Mouse (Mus musculus) hindbrain, embryonic 13.5 days (tissue): Measurements from ENCODE around the gene Uggt1. TPM values are rescaled to one million over a fixed set of nuclear protein-coding genes. Genes with fewer than 3 reads are reported as not detected.
A peak's percentile ranks its signal among the peaks of the same experiment; 100 is the strongest.

ENCODE experiments used
- ATAC-seq: fragments of 200-750 bp; cut with Nextera tagmentation; 2 replicates; pipeline ENCODE4 v1.8.0; 2017; ENCODE audit warnings: moderate TSS enrichment; ENCODE audit not compliant: low FRiP score
- H3K27ac ChIP-seq: fragments of 300-500 bp; sonication (generic); 2 replicates; pipeline ENCODE4 v1.5.1; 2015; ENCODE audit warnings: inconsistent platforms, mild to moderate bottlenecking, moderate library complexity
- H3K27me3 ChIP-seq: fragments of 300-500 bp; sonication (generic); 2 replicates; pipeline ENCODE4 v1.6.1; 2015; ENCODE audit warnings: mild to moderate bottlenecking, inconsistent platforms
- H3K36me3 ChIP-seq: fragments of 300-500 bp; sonication (generic); 2 replicates; pipeline ENCODE4 v1.6.1; 2015; ENCODE audit warnings: mild to moderate bottlenecking, inconsistent platforms
- H3K4me1 ChIP-seq: fragments of 300-500 bp; sonication (generic); replicated peaks from 2 replicates; pipeline ENCODE4 v1.6.1; 2015; ENCODE audit warnings: inconsistent platforms
- H3K4me2 ChIP-seq: fragments of 300-500 bp; sonication (generic); 2 replicates; pipeline ENCODE4 v1.6.1; 2015; ENCODE audit warnings: inconsistent platforms, mild to moderate bottlenecking, moderate library complexity
- H3K4me3 ChIP-seq: fragments of 300-500 bp; sonication (generic); 2 replicates; pipeline ENCODE4 v1.5.1; 2015; ENCODE audit warnings: mild to moderate bottlenecking, inconsistent platforms
- H3K9ac ChIP-seq: fragments of 300-500 bp; sonication (generic); 2 replicates; pipeline ENCODE4 v1.6.1; 2015; ENCODE audit warnings: mild to moderate bottlenecking, inconsistent platforms
- H3K9me3 ChIP-seq: fragments of 300-500 bp; sonication (generic); 2 replicates; pipeline ENCODE4 v1.6.1; 2016; ENCODE audit warnings: inconsistent platforms
- WGBS: fragments of 180-500 bp; shearing (Covaris S2); methylation state at CpG from one replicate; pipeline ENCODE4 v1.1.7; 2015; 5-methylcytosine and 5-hydroxymethylcytosine counted together
- polyA plus RNA-seq: library from polyadenylated mRNA; unstranded; fragments of >200 nt; fragmentation: Nextera tagmentation; extraction: Ambion mirVana; gene quantifications from 2 replicates; pipeline ENCODE4 v1.2.1, GENCODE M21; 2015

Gene Uggt1
- polyA plus RNA-seq = 44.6 and 45.3 TPM in 2 replicates

DNA sequence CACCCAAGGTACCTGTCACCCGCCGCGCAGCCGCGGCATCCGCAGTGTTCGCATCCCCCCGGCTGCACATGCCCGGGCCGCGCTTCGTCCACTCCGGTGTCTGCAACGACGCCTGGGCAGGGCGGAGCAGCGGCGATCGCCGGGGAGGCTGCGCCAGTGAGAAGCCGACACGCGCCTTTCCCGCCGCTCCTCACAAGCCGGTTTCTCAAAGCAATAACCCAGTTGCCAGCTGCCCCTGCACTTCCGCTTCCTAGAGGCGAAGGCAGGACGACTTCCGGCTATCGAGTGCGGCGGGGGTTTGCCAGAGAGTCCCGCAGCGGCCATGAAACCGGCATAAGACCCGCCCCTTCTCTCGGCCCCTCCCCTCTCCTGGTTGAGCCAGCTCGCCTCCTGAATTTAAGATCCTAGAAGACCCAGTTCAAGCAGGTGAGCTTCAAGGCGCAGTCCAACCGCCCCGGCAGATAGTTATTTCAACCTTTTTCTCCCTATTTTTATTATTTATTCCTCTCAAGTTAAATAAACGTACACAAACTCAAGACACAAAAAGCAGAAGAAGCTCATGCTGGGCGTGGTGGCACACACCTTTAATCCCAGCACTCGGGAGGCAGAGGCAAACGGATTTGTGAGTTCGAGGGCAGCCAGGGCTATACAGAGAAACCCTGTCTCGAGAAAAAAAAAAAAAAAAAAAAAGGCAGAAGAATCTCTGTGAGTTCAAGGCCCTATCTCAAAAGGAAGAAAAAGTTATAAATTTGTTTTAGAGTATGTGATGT, at the start of gene Uggt1:
Gene Uggt1 (minus strand): TSS at position 663 of the 770 bp plus-strand sequence.
- H3K27me3 ChIP-seq = no peaks in the 10 kb centered on the region
- H3K4me3 ChIP-seq = peak within 1 kb of the TSS; percentile 93
- H3K9ac ChIP-seq = peak within 1 kb of the TSS; percentile 89
- H3K36me3 ChIP-seq = no peaks in the 10 kb centered on the region
- WGBS = 2% methylated on average over 49 of the region's 49 CpGs
- H3K4me2 ChIP-seq = peak within 1 kb of the TSS; percentile 72
- peaks cover 36% of the 10 kb centered on the region for H3K4me1 ChIP-seq
- H3K9me3 ChIP-seq = no peaks in the 10 kb centered on the region
- H3K27ac ChIP-seq = peak within 1 kb of the TSS; percentile 88
- ATAC-seq = peak; percentile 97

DNA sequence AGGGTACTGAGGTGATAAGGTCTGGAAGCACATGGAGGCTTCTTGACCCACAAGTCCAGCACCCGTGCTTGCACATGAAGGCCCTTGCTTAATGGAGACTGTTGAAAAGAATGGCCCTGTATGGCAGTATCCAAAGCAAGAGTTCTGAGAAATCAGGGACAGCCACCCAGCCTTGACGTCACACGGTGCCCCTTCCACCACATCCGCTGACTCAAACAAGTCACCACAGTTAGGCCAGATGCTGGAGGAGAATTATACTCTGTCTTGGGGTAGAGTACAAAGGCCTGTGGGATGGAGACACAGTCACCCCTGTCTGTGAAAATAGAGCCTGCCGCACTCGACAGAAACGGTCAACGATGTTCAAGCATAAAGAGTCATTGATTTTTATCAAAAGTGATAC, 49.0 kb upstream of the Uggt1 start:
- no peaks in the 10 kb centered on the region for H3K36me3 ChIP-seq
- no peaks in the 10 kb centered on the region for H3K4me1 ChIP-seq
- H3K27ac ChIP-seq = no peak overlapping the region
- H3K9me3 ChIP-seq = no peaks in the 10 kb centered on the region
- no peak overlapping the region for H3K9ac ChIP-seq
- H3K27me3 ChIP-seq = peaks cover 14% of the 10 kb centered on the region; the same call in 1 of the 2 replicates
- WGBS = 94% methylated on average over 8 of the region's 8 CpGs
- ATAC-seq = no peak
- no peak overlapping the region for H3K4me3 ChIP-seq
- no peak overlapping the region for H3K4me2 ChIP-seq

DNA sequence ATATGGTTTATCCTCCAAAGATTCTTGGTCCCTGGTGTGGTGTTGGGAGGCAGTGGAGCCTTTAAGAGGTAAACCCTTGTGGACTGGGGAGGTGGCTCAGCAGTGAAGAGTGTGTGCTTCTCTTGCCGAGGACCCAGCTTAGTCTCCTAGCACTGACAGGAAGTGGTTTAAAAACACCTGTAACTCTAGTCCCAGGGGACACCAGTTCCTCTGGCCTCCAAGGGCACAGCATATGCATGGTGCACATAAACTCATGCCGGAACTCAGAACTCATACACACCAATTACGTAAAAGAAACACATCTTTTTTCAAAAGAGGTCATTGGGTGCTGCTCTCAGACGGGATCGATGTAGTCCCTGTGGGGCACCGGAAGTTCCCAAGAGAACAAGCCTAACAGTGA, 37.3 kb upstream of the Uggt1 start:
- no peak overlapping the region for H3K27ac ChIP-seq

DNA sequence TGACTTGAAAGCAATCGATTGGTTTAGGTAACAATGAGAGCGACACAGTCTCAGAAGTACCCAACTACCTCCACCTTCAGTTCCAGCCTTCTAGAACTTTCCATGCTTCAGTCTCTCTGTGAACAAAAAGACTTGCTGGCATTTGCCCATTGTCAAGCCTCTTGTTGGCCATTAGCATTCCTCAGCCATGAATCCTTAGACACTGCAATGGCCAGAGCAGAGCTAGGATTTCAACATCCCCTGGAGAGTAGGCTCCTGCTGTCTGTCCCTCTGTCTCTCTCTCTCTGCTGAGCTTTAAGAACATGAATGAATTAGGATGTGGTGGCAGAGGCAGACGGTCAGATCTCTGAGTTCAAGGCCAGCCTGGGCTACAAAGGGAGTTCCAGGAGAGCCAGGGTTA, 36.4 kb upstream of the Uggt1 start:
- Histone ChIP-seq H3K27ac (no peak overlapping the region), H3K9ac (no peak overlapping the region), H3K4me1 (no peaks in the 10 kb centered on the region), H3K4me3 (no peak overlapping the region), H3K9me3 (no peaks in the 10 kb centered on the region), H3K36me3 (no peaks in the 10 kb centered on the region), H3K4me2 (no peak overlapping the region), H3K27me3 (no peaks in the 10 kb centered on the region)
- WGBS = 90% methylated on average over 3 of the region's 3 CpGs
- no peak for ATAC-seq

More for the DNA sequence above, 37.3 kb upstream of the Uggt1 start:
- Histone ChIP-seq H3K9ac (no peak overlapping the region), H3K4me2 (no peak overlapping the region), H3K9me3 (no peaks in the 10 kb centered on the region), H3K4me3 (no peak overlapping the region), H3K4me1 (no peaks in the 10 kb centered on the region), H3K36me3 (no peaks in the 10 kb centered on the region), H3K27me3 (no peaks in the 10 kb centered on the region)
- no peak for ATAC-seq
- 91% methylated on average over 6 of the region's 6 CpGs for WGBS

DNA sequence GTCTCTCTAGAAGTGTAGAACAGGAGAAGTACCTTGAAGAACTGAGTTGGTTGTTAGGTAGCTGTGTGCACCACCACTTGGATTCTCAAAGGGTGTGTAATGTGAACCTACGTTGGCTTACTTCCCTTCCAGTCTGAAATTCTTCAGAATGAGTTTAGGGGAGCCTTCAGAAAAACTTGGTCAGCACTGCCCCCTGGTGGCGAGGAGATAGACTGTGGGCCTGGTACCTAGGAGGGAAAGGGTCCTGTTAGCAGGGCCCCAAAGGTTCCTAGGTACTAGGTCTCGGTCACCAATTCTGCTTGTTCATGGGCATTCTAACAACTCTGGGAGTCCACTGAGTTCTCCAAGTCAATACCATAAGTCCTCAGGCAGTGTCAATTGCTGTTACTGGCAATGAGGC, 34.7 kb upstream of the Uggt1 start:
- Histone ChIP-seq H3K36me3 (no peaks in the 10 kb centered on the region), H3K27me3 (no peaks in the 10 kb centered on the region), H3K4me1 (no peaks in the 10 kb centered on the region), H3K9ac (no peak overlapping the region), H3K9me3 (no peaks in the 10 kb centered on the region), H3K27ac (no peak overlapping the region), H3K4me2 (no peak overlapping the region), H3K4me3 (no peak overlapping the region)
- WGBS = 31% methylated on average over 3 of the region's 3 CpGs
- no peak for ATAC-seq

DNA sequence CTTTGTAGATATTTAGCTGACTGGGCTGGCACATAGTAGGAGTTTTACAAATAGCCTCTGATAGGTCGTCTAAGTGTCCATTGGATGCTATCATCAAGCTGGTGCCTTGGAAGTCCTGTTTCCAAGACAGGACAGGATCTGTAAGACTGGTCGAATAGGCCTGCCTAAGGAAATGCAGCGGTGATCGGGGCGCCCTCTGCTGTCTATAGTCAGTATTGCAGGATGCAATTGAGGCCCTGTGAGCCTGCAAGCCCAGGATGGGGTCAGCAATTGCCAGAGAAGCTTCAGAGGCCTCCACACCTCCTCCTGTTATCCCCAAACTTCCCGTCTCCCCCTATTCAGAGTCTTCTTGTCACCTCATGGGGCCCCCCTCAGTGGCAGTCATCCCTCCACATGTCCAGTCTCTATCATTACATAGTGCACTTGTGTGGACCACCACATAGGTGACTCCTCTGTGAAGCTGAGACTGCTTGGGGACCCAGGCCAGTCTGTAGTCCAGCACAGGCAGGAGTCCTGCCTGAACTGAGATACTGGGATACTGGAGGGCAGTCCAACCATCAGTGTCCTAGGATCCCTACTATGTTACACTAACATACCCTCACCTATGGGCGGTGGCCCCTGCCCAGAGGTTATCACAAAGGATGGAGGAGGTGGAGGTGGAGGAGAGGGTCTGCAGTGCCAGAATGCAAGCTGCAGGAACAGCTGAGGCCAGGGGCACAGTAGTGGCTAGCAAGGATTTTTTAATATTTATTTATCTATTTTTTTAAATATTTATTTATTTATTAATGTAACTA, 32.9 kb upstream of the Uggt1 start:
- H3K4me3 ChIP-seq = no peak overlapping the region
- H3K36me3 ChIP-seq = no peaks in the 10 kb centered on the region
- H3K9ac ChIP-seq = no peak overlapping the region
- H3K9me3 ChIP-seq = no peaks in the 10 kb centered on the region
- H3K27me3 ChIP-seq = no peaks in the 10 kb centered on the region
- no peak overlapping the region for H3K27ac ChIP-seq
- peaks cover 3% of the 10 kb centered on the region; the same call in 1 of the 2 replicates for H3K4me1 ChIP-seq
- ATAC-seq = no peak; the same call in 1 of the 2 replicates
- WGBS = 21% methylated on average over 7 of the region's 7 CpGs
- no peak overlapping the region for H3K4me2 ChIP-seq

DNA sequence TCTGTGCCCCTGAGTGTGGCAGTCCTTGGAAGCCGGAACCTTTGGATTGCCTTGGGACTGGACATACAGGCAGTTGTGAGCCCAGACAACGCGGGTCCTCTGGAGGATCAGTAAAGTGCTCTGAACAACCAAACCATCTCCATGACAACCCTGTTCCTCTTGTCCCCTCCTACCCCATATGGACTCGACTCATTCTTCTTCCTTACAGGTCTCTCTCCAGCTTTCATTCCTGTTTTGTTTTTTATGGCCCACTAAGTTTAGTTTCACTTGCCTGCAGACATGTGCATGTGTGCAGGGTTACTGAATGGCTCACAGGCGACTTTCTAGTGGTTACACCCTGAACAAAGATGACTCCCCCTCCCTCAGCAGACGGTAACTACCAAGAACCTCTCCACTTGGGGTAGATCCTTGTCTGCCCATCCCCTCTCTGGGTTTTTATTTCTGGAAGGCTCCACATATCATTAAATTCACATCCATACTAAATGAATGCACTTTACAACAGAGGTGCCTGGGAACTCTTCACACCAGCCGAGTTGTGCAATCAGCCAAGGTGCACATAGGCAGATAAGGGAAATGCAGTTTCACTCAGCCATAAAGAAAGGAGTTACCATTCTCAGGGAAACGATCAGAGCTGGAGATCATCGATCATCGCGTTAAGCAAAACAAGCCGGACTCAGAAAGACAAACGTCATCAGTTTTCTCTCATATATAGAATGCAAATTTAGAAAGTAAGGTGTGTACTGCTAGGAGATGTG, 31.3 kb upstream of the Uggt1 start:
- Histone ChIP-seq H3K36me3 (no peaks in the 10 kb centered on the region), H3K9me3 (no peaks in the 10 kb centered on the region), H3K9ac (no peak overlapping the region), H3K27me3 (peaks cover 3% of the 10 kb centered on the region; the same call in 1 of the 2 replicates), H3K4me1 (peaks cover 10% of the 10 kb centered on the region; the same call in 1 of the 2 replicates), H3K27ac (no peak overlapping the region), H3K4me3 (no peak overlapping the region), H3K4me2 (no peak overlapping the region)
- no peak for ATAC-seq
- 66% methylated on average over 13 of the region's 13 CpGs for WGBS

DNA sequence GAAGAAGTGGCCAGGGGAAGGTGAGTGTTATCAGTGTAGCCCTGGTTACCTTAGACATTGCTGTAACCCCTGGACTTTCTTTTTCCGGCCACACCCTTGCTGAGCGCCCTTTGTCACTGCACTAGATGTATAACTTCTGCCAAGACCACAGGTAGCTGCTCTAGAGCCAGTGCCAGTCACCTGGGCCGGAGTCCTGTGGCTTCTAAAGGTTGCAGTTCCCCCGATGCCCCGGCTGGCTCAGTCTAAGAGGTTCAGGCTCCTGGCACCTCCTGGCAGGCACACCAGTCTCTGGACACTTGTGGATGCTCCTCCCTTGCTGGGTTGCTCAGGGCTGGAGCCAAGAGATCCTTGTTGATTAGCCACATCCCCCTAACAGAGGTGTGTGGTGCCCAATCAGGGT, 29.9 kb upstream of the Uggt1 start, which contains the start of gene Neurl3:
Gene Neurl3 (minus strand): TSS at position 225 of the 400 bp plus-strand sequence.
- 93% methylated on average over 5 of the region's 5 CpGs for WGBS
- H3K27me3 ChIP-seq = peaks cover 14% of the 10 kb centered on the region

DNA sequence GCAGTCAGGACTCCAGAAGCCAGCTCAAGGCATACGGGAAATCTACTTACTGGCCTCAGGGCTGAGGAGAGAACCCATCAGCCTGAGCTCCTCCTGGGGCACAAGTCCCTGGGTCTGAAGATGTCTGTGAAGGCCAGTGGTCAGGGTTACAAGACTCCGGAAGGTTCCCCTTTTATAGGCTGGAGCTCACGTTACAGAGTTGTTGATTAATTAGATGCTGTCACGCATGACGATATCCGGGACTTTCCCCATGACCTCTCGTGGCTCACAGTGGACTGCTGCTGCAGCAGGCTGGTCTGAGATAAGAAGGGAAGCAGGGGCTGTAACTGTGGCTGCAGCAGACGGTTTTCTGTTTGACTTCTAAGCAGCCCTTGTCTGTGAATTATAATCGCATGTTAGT, 28.8 kb upstream of the Uggt1 start:
- peaks cover 15% of the 10 kb centered on the region for H3K4me1 ChIP-seq

More for the DNA sequence above, 29.9 kb upstream of the Uggt1 start, which contains the start of gene Neurl3:
- H3K9ac ChIP-seq = peak within 1 kb of the TSS; percentile 24; the same call in 1 of the 2 replicates
- ATAC-seq = no peak
- H3K27ac ChIP-seq = no peak within 1 kb of the TSS
- peaks cover 11% of the 10 kb centered on the region; the same call in 1 of the 2 replicates for H3K4me1 ChIP-seq
- H3K4me2 ChIP-seq = no peak within 1 kb of the TSS
- no peaks in the 10 kb centered on the region for H3K9me3 ChIP-seq
- H3K36me3 ChIP-seq = no peaks in the 10 kb centered on the region
- no peak within 1 kb of the TSS for H3K4me3 ChIP-seq

DNA sequence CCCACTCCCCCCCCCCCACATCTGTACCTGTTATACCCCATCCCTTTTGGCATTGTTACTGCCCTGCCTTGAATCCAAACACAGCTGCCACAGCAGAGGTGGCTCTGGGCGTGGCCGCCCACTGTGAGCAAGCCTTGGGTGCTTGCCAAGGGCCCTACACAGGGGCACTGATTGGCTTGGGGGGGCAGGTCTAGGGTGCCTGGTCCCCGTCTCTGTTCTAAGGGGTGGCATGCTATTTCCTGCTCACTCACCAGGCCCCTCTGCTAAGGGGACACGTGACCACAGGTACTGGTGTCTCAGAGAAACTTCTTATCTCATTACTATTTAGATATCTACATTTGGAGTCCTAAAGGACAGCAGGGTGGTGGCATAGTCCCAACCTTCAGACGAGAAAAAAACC, 28.0 kb upstream of the Uggt1 start:
- Histone ChIP-seq H3K27me3 (peaks cover 26% of the 10 kb centered on the region), H3K4me3 (no peak overlapping the region), H3K36me3 (no peaks in the 10 kb centered on the region), H3K27ac (no peak overlapping the region), H3K4me1 (peaks cover 15% of the 10 kb centered on the region), H3K4me2 (no peak overlapping the region), H3K9me3 (no peaks in the 10 kb centered on the region), H3K9ac (no peak overlapping the region)
- WGBS = 72% methylated on average over 5 of the region's 5 CpGs
- no peak for ATAC-seq

More for the DNA sequence above, 28.8 kb upstream of the Uggt1 start:
- 35% methylated on average over 9 of the region's 9 CpGs for WGBS
- Histone ChIP-seq H3K4me2 (no peak overlapping the region), H3K36me3 (no peaks in the 10 kb centered on the region), H3K4me3 (no peak overlapping the region), H3K27me3 (peaks cover 22% of the 10 kb centered on the region), H3K9me3 (no peaks in the 10 kb centered on the region), H3K9ac (peak overlapping the region; percentile 24; the same call in 1 of the 2 replicates), H3K27ac (no peak overlapping the region)
- no peak for ATAC-seq

DNA sequence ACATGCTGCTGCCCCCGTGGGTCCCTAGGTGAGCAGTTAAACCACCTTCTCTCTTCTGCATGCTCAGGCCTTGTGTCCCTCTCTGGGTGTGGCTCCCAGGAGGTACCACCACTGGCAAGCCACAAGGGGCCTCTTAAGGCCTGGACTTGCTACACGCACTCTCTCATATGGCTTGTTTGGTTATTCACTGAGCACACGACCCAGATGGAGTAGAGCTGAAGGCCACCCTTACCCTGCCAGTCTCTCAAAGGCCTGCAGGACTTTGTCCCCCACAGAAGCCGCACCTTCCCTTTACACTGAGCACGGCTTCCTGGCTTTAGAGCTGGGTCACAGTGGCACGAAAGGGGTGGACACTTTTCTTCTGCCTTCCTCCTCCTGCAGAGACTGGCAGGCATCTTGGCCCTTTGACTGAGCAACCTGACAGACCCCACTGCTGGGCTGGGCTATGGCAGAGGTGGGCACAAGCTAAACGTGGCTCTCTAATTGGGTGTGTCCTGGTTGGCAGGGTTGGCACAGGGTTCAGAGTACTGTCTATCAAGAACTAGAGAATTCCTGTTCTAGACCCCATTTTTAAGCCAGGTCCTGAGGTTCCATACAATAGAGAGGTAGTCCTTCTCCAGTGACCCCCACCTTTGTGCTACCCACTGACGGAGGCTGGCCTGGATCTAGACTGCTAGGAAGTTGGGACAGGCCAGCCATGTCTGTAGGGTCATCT, 27.2 kb upstream of the Uggt1 start:
- Histone ChIP-seq H3K4me2 (no peak overlapping the region), H3K4me3 (no peak overlapping the region)
- ATAC-seq = no peak

More for the DNA sequence above, 27.2 kb upstream of the Uggt1 start:
- no peaks in the 10 kb centered on the region for H3K9me3 ChIP-seq
- 78% methylated on average over 8 of the region's 8 CpGs for WGBS
- H3K27ac ChIP-seq = no peak overlapping the region
- H3K9ac ChIP-seq = no peak overlapping the region
- peaks cover 15% of the 10 kb centered on the region for H3K4me1 ChIP-seq
- H3K36me3 ChIP-seq = no peaks in the 10 kb centered on the region
- H3K27me3 ChIP-seq = peaks cover 26% of the 10 kb centered on the region
